Mouse (Mus musculus): ENCODE measurements around the gene Bex4. TPM values are rescaled to one million over a fixed set of nuclear protein-coding genes. Genes with fewer than 3 reads are reported as not detected.

Bex4 gene
- 52.3 TPM for polyA plus RNA-seq (2015; fragmentation: Illumina TruSeq; extraction: RNeasy Lipid Tissue Mini Kit (QIAGEN cat#74804); ENCODE audit: low read depth, low replicate concordance)

GRCm38 (mm10) chrX:136138827-136139639, at the start of gene Bex4:
Bex4 (plus strand) TSS chrX:136138996.

GRCm38 (mm10) chrX:136172118-136172551, 33.3 kb downstream of the Bex4 start, which contains the start of gene Tceal8:
Tceal8 (minus strand) TSS chrX:136172342.

Other genes starting within 250 kb of the Bex4 start
- 95.2 TPM for gene Arxes2, start 145.2 kb upstream of the Bex4 start, polyA plus RNA-seq (2015; fragmentation: Illumina TruSeq; extraction: RNeasy Lipid Tissue Mini Kit (QIAGEN cat#74804); ENCODE audit: low read depth, low replicate concordance)
- 35.9 TPM for gene Arxes1, start 105.6 kb upstream of the Bex4 start, polyA plus RNA-seq (2015; fragmentation: Illumina TruSeq; extraction: RNeasy Lipid Tissue Mini Kit (QIAGEN cat#74804); ENCODE audit: low read depth, low replicate concordance)
- 501 TPM for gene Bex2, start 70.8 kb upstream of the Bex4 start, polyA plus RNA-seq (2015; fragmentation: Illumina TruSeq; extraction: RNeasy Lipid Tissue Mini Kit (QIAGEN cat#74804); ENCODE audit: low read depth, low replicate concordance)
- not detected for gene Nxf3, start 53.7 kb upstream of the Bex4 start, polyA plus RNA-seq (2015; fragmentation: Illumina TruSeq; extraction: RNeasy Lipid Tissue Mini Kit (QIAGEN cat#74804); ENCODE audit: low read depth, low replicate concordance)
- gene Tceal8, start 33.3 kb downstream of the Bex4 start, polyA plus RNA-seq (2015; fragmentation: Illumina TruSeq; extraction: RNeasy Lipid Tissue Mini Kit (QIAGEN cat#74804); ENCODE audit: low read depth, low replicate concordance) = 95.4 TPM
- gene Tceal5, start 64.9 kb downstream of the Bex4 start, polyA plus RNA-seq (2015; fragmentation: Illumina TruSeq; extraction: RNeasy Lipid Tissue Mini Kit (QIAGEN cat#74804); ENCODE audit: low read depth, low replicate concordance) = 163 TPM
- gene Tceal7, start 75.8 kb downstream of the Bex4 start, polyA plus RNA-seq (2015; fragmentation: Illumina TruSeq; extraction: RNeasy Lipid Tissue Mini Kit (QIAGEN cat#74804); ENCODE audit: low read depth, low replicate concordance) = 3.3 TPM
- gene Bex1, start 76.5 kb downstream of the Bex4 start, polyA plus RNA-seq (2015; fragmentation: Illumina TruSeq; extraction: RNeasy Lipid Tissue Mini Kit (QIAGEN cat#74804); ENCODE audit: low read depth, low replicate concordance) = 139 TPM
- 226 TPM for gene Tceal9, start 106.1 kb downstream of the Bex4 start, polyA plus RNA-seq (2015; fragmentation: Illumina TruSeq; extraction: RNeasy Lipid Tissue Mini Kit (QIAGEN cat#74804); ENCODE audit: low read depth, low replicate concordance)
- gene Bex3, start 131.3 kb downstream of the Bex4 start, polyA plus RNA-seq (2015; fragmentation: Illumina TruSeq; extraction: RNeasy Lipid Tissue Mini Kit (QIAGEN cat#74804); ENCODE audit: low read depth, low replicate concordance) = 451 TPM